Mouse (Mus musculus) gonadal fat pad, adult 2 months (tissue): ENCODE measurements around the gene Stard10. TPM values are rescaled to one million over a fixed set of nuclear protein-coding genes. Genes with fewer than 3 reads are reported as not detected.

ENCODE experiments used
- DNase-seq: peaks from one replicate; pipeline ENCODE4 v3.0.0-alpha.2; 2012; ENCODE audit warnings: low read depth
- polyA plus RNA-seq: library from polyadenylated mRNA; depleted of rRNA; stranded (reverse); fragments of >200 nt; gene quantifications from 2 replicates; pipeline ENCODE4 v1.2.3, GENCODE M21; 2012; rRNA removed

The Stard10 gene
- polyA plus RNA-seq, result 185 and 224 TPM in 2 replicates

GRCm38 (mm10) chr7:101317014-101317413 lies at the start of gene Stard10:
TSS of gene Stard10 (plus strand) at chr7:101317086.
- no peak for DNase-seq

GRCm38 (mm10) chr7:101267457-101268259 lies 49.2 kb upstream of the Stard10 start:
- no peak for DNase-seq

GRCm38 (mm10) chr7:101271602-101272001 lies 45.3 kb upstream of the Stard10 start:
- DNase-seq, result no peak

- DNase-seq, result no peak
Observed at GRCm38 (mm10) chr7:101272466-101273160, 44.3 kb upstream of the Stard10 start.

DNA sequence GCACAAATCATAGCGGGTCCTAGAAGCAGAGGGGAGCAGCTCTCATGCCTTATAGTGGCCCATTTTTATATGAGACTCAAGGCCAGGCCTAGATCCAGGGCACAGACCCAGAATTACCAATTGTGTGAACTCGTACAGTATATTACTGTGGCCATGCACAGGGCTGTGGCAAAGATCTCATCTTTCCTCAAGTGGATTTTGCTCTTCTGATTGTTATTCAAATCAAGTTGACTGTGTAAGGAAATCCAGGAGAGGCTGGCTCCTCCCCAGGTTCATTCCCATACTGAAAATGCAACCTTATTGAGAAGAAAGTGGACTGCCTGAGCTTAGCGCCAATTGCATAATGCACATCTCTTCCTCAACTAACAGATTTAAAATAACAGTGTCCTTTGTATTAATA lies 34.2 kb upstream of the Stard10 start:
- DNase-seq, result no peak

GRCm38 (mm10) chr7:101284504-101284903 lies 32.4 kb upstream of the Stard10 start:
- DNase-seq, result no peak

GRCm38 (mm10) chr7:101286891-101287290 lies 30.0 kb upstream of the Stard10 start:
- DNase-seq, result no peak

- no peak for DNase-seq
Observed at GRCm38 (mm10) chr7:101287820-101288219, 29.1 kb upstream of the Stard10 start.

DNA sequence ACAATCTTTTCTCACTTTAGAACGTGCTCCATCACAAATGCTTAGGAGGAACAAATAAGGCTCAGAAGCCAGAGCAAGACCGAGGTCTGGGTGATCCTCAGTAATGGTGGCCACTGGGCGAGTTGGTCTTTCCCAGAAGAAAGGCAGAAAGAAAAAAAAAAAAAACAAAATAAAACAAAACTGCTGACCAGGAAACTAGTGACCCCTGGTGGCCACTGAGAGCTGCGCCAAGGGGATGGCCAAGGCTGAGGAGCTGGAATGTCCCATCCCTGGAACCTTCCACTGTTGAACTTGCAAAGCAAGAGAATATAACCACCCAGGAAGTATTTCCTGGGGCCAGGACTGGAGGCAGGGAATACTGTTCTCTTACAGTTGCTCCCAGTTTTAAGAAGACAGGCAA lies 28.4 kb upstream of the Stard10 start:
- DNase-seq, result no peak

- DNase-seq, result no peak
Observed at GRCm38 (mm10) chr7:101290401-101290800, 26.5 kb upstream of the Stard10 start.

- no peak for DNase-seq
Observed at GRCm38 (mm10) chr7:101291211-101291610, 25.7 kb upstream of the Stard10 start.

DNA sequence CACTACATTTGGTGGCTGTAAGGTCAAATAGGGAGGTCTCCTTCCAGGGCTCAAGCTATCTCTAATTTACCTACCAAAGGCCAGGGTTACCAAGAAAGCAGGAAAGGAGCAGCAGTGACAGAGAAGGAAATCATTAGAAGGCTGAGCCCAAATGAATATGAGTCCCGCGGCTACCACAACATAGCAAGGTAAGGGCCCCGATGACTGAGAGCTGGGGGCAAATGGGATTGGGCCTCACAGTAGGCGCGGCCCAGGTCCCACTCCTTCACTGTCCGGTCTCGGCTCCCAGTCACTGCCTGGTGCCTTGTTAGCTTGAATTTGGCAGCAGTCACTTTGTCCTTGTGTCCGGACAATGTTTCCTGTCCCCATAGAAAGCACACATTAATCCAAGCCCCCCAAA lies 25.2 kb upstream of the Stard10 start:
- no peak for DNase-seq

GRCm38 (mm10) chr7:101292086-101292485 lies 24.8 kb upstream of the Stard10 start:
- no peak for DNase-seq

GRCm38 (mm10) chr7:101292696-101293095 lies 24.2 kb upstream of the Stard10 start:
- no peak for DNase-seq

- no peak for DNase-seq
Observed at GRCm38 (mm10) chr7:101293138-101293537, 23.7 kb upstream of the Stard10 start.

- DNase-seq, result no peak
Observed at GRCm38 (mm10) chr7:101293611-101294010, 23.3 kb upstream of the Stard10 start.

DNA sequence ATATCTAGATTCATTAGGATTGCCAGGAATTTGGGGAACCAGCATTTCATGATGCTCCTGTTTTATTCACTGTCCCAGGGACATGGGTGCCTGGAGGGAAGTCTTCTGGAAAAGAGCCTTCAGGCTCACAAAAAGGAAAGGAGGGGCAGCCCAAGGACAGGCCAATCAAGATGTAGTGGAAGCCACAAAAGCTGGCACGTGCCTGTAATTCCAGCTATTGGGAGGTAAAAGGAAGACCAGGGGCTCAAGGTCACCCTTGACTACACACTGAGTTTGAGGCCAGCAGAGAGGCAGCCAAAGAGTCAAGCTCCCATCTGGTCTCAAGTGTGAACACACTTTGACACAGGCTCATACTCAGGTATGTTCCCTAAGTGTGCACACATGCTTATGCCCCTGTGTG lies 21.4 kb upstream of the Stard10 start:
- no peak for DNase-seq

GRCm38 (mm10) chr7:101296252-101297022 lies 20.4 kb upstream of the Stard10 start:
- DNase-seq, result no peak

GRCm38 (mm10) chr7:101297023-101297405 lies 19.9 kb upstream of the Stard10 start:
- DNase-seq, result no peak

GRCm38 (mm10) chr7:101298375-101298774 lies 18.5 kb upstream of the Stard10 start:
- DNase-seq, result no peak

- no peak for DNase-seq
Observed at GRCm38 (mm10) chr7:101301361-101301880, 15.5 kb upstream of the Stard10 start.

GRCm38 (mm10) chr7:101301881-101302456 lies 14.9 kb upstream of the Stard10 start, which contains the start of gene Atg16l2:
TSS of gene Atg16l2 (minus strand) at chr7:101302251.
- peak; percentile 64 for DNase-seq
